Mouse (Mus musculus) thymus, adult 18-20 months (tissue): ENCODE measurements around the gene Nemf.
"Not testable (repeated sequence)": the region's sequence is repeated elsewhere in the genome, so short reads cannot be mapped to it uniquely, and the experiment has no call there.

ENCODE experiments used
- DNase-seq, 2 experiments: peaks; one replicate each; pipeline ENCODE4 v3.0.0; 2022; ENCODE audit warnings: mixed read lengths in 2 of 2

The Nemf gene

DNA sequence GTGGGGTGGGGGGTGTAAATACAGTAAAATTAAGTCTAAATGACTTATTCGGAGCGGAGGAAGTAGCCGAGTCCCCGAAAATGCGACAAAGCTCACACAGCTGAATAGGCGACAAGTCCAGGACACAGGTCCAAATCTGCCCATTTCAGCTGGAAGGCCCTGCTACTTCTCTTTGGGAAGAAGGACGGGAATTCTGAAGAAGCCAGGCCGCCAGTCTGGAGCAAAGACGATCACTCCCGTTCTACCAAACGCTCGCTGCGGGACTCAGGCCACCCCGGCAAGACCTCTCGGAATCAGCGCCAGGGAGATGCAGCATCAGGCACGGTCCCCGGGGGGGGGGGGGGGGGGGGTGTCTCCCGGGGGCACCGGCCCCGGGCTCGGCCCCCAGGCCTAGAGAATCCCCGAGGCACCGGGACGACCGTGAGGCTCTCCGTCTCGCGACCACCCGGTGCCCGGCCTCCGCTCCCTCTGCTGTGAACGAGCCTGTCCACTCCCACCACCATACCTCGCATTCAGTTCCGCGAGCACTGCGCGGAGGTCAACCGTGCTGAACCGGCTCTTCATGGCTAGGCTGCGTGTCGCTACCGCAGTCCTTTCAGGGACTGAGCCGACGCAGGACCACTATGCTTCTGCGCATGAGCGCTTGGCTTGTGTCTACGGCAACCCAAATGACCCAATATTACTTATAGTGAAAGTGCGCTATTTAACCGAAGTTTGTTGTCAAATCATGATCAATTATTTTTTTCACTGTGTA is at the start of gene Nemf:
TSS of gene Nemf (minus strand) at position 620 of the 754 bp plus-strand sequence.
- DNase-seq, result peak; percentile 61 to 73

DNA sequence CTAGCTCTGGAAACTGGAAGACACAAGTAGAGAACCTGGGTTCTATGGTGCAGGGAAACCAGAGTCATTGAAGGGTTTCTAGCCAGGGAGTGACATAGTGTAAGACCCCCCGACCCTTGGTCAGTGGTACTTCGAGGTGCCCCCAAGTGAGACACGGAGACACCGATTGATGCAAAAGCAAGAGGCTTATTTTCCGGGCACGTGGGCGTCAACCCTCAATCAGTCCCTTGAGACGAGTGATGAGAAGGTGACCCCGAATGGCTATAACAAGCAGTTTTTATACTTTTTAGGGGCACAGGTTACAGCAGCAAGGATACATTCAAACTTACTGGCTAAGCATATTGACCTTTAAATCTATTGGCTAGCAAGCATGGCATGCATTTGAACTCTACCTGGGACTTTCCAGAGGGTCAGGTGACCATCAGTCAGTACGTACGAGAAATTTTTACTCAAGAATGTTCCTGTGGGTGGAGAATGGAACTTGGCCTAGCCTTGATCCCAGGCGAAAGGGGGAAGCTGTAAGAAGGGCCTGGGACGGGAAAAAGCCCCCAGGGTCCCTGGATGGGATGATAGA is 45.7 kb upstream of the Nemf start:
- DNase-seq, result no peak

DNA sequence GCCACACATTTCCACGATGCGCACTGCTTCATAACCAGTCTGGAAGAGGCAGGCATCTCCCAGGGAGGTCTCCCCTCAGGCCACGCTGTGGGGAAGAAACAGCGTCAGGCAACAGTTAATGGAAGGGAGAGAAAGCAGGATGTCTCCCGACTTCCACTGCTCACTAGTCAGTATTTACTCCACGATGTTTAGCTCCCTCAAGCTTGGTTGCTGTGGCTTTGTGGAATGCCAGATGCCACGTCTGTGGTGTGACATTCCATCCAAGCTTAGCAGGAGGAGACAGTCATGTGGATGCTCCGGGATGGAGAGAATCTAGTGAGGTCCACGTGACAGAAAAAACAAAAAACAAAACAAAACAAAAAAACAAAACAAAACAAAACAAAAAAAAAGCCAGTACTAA is 45.1 kb upstream of the Nemf start:
- no peak for DNase-seq

DNA sequence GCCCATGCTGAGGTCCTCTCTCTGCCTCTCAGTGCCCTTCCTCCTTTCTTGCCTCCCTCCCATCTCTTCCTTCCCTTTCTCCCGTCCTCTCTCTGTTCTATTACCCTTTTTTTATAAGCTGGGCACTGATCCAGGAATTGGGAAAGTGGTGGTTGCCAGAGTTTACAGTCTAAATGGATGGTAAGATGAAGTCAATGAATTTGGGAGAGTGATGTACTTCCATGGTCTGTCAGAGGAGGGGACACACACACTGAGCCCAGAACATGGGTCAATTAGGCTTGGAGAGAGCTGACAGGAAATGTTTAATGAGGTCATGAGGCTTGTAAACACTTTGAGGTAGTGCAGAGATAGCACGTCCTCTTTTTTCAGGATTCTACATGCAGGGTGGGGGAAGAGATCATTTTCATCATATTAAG is 43.9 kb upstream of the Nemf start:
- DNase-seq, result no peak

DNA sequence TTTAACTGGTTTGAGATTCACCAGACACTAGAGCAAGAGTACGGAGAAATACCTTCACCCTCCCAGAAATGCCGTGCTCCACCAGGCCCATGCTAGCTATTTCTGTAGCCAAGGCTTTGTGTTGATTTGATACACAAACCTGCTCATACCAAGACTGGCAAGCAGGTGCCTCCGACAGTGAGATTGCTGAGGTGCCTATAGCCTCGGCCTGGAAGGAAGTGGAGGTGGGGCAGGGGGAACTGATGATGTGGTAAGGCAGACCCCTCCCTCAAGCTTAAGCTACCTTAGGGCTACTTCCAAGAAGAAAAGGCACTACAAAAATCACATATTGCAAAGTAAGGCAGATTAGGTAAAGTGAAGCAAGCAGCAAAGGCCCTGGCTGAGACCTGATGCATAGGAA is 43.4 kb upstream of the Nemf start:
- DNase-seq, result no peak

DNA sequence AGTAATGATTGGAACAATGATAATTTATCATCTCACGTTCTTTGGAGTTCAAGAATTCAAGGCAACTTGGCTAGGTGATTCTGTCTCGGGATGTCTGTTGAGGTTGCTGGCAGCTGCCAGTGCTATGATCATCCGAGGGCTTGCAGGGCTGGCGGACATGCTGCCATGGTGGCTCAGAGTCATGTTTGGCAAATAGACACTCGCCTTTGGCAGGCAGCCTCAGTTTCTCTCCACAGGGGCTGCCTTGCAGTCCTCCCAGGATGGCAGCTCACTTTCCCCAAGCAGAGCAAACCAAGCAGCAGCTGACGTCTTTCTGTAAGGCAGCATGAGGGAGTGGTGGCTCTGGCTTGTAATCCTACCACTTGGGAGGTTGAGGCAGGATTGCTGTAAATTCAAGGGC is 37.5 kb upstream of the Nemf start:
- DNase-seq, result no peak

DNA sequence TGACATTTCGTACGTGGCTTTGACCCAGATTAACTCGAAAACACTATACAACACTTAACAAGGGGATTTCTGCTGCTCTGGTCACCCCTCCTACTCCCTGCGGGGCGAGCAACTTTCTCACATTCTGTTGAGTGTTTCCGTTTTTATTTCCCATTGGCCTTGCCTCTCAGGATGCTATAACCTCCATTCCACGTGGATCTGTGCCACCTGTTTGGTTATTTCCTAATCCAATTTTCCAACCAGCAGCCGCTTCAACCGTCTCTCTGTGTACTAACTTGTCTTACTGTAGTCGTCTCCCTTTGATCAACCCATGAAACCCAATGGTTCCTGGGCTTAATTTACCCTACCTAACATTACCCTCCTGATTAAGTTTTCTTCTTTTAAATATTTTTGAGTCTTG is 36.1 kb upstream of the Nemf start:
- no peak for DNase-seq

DNA sequence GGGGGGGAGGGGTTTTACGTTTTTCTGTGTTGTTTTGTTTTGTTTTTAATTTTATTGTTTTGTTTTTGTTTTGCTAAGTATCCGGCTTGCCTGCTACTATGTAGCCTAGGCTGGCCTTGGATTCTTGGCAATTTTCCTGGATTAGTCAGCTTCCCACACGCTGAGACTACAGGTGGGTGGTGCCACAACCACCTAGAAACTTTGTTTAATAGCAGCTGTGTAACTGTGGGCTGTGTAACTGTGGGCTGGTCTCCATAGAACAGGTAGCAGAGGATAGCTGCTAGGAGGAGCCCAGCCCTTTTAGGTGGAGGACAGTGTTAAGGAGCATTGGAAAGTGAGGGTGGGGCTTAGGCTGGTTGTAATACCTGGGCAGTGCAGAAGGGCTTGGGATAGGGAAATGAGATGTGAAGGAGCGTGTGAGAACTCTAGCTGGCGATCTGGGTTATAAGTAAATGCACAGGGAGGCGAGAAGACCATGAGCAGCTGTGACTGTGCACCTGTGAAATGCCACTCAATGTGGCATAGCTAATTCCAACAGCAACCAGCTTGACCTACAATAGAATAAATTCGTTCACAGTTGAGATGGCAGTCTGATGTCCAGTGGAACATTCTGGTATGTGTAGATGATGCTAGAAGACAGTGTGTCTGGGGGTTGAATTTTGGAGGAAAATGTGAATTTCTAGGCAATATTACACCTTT is 33.2 kb upstream of the Nemf start:
- DNase-seq, result no peak

DNA sequence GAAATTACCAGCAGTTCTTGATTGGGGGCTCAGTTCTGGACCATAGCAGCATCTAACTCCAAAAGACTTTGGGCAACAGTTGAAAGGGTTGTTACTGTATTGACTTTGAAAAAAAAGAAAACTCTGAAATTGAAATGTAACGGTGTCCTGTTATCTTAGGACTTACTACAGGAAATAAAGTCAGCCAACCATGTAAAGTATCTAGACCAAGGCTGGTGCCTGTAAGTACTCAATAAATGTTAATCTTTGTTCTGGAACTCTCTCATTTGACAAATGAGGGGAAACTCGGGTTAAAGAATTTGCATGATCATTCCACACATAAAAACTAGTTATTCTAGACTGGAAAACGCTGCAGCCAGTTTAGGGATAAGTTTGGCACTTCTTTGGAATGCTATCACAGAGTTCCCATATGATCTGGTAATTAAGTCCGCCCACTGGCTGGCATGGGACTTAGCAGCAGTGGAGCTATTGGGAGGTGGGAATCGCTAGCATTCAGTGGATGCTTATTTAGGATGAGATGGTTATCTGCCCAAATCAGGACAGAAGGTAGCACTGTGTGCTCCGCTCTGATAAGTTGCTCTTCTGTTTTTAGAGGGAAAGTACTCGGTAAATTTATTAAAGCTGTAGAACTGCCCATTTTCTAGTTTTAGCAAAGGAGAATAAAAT is 32.4 kb upstream of the Nemf start:
- DNase-seq, result no peak

DNA sequence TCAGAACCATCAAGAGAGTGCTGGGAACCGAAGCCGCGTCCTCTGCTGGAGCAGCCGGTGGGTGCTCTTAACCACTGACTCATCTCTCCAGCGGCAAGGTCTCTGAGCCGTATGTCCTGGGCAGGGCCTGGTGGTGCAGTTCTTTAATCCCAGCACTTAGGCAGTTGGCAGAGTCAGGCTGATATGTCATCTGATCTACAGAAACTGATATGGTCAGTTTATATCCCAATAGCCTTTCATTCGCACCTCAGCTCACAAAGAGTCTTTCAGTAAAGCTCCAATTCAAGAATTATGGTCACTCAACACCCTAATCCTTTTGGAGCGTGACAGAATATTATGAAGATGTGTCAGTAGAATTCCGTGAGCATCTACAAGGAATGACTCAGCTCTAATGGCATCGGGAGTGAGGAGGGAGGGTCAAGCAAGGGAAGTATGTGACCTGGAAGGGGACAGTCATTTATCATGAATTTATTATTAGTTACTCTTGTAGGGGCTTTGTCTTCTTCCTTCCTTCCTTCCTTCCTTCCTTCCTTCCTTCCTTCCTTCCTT is 31.4 kb upstream of the Nemf start:
- no peak for DNase-seq

DNA sequence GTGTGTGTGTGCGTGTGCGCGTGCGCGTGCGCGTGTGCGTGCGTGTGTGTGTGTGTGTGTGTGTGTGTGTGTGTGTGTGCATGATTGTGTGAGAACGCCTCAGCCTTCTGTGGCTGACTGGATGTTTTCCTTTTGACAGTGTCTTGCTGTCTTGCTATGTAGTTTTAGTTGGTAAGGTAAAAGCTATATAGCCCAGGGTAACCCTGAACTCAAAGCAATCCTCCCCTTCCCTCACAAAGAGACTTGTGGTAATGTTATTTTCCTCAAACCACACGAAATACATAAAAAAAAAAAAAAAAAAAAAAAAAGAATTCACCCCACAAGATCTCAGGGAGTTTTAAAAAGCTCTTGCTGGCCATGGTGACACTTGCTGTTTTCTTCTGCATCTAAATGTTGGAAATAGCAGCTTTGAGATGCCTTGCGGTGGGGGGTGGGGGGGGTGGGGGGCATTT is 29.3 kb upstream of the Nemf start:
- not testable (repeated sequence) for DNase-seq

DNA sequence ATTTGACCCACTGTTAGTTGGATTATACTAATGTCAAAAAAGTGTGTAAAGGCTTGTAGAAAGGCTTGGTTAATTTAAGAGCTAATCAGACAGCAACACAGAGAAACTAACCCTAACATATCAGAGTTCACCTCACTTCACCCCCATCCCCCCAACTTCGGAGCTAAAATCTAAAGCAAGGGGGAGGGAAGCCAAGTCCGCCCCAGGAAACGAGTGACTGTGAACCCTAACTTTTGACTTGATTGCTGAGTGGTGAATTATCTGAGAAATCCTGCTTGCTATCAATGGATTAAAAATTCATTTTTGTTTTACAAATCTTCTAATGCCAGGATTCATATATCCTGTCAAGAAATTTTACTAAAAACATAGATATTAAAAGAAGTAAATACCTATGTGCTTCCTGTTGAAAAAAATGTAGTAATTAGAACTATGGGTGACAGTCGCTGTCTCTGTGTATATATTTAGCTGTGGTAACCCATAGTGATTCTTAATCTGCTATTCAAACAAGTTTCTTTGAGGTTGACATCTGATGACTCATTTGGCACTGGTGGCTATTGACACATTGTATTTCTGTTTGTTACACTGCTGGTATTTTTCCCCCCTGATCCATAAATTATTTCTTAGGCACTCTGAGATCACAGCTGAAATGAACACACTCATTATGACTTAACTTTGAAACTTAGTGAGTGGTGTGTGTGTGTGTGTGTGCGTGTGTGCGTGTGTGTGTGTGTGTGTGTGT is 28.7 kb upstream of the Nemf start:
- no peak for DNase-seq

DNA sequence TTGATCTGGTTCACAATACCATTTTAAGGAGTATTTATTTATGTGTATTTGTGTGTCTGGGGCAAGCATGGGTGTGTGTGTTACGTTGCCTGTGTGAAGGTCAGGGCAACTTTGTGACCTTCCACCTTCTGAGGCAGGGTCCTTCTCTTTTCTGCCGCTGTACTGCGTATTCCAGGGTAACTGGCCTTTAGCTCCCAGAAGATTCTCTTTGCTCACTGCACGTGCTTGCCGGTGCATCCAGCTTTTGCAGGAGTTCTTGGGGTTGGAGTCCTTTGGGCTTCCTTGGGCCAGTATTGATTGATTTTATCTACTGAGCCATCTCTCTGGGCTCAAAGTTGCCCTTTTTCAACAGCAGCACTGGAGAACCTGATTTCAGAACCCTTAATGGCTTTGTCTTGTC is 27.6 kb upstream of the Nemf start:
- no peak for DNase-seq

DNA sequence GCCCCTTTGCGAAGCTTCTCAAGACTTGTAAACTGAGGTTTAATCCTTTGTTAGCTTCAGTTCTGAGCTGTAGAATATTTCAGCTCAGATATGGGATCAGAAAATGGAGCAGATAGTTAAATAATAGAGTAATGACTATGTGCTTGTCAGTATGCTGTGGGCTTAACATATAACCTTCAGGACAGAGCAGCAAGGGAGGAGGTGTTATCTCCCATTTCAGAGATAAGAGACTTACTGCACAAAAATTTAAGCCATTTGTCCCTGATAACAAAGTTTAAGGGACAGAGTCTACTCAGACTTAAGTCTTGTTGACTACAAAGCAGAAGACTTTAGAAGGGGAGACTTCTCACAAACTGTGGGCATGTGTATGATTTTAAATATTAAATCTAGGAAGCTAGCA is 25.9 kb upstream of the Nemf start:
- DNase-seq, result no peak

DNA sequence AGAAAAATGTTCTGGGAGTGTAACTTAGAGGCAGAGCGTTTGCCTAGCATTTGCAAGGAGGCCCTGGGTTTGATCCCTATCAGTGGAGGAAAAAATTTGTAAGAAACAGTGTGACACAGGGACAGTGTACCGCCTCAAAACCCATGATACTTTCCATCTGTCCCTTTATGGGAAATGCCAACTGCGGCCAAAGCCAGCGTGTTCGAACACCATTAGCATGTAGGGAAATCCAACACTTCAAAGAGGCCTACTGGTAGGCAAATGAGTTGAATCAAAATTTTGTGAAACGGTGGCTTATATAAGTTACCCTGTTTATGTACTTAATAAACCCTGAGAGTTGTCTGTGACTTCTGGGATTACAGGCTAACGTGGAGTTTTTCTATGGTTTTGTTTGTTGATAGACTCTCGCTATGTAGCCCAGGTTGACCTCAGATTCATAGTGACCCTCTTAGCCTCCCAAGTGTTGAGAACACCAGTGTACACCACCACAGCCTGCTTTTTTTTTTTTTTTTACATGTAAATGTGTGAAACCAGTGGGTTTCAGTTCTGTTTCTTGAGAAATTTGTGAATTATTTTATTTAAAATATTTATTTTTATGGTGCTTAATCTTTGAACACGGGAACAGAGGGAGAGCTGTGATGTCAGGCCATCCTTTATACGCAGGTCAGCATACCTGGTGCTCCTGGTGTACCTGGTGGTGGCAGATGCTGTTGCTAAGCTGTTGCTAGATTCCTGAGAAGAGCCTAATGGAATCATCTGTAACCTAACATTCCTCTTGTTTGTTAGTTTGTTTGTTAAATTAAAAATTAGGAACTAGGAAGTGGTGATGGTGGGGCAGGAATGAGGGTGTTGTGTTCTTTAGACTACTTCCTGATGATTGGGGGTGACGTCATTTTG is 21.8 kb upstream of the Nemf start:
- DNase-seq, result no peak

DNA sequence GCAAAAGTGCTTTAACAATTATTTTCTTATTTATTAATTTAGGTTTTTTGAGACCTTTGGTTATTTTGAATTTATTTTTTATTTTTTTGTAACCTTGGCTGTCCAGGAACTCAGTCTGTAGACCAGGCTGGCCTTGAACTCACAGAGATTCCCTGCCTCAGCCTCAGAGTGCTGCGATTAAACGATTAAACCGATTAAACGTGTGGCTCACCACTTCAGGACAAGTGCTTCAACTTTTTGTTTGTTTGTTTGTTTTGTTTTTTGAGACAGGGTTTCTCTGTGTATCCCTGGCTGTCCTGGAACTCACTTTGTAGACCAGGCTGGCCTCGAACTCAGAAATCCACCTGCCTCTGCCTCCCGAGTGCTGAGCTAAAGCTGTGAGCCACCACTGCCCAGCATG is 20.7 kb upstream of the Nemf start:
- DNase-seq, result not testable (repeated sequence)

DNA sequence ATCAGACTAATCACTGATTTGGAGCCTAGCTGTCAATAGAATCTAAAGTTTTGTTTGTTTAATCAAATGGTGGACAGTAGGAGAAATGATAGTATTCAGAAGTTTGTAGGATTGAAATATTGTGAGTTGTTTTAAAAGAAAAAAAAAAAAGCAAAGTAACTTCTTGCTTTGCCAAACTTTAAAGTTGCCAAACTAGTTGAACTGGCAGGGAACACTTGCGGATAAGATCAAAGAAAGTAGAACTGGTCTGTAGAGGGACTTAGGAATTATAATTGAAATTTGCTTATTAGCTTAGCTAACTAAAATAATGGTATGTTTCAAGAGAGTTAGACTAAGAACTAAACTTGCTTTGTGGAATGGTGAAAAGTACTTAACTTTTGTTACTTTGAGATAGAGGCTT is 20.2 kb upstream of the Nemf start:
- no peak for DNase-seq

DNA sequence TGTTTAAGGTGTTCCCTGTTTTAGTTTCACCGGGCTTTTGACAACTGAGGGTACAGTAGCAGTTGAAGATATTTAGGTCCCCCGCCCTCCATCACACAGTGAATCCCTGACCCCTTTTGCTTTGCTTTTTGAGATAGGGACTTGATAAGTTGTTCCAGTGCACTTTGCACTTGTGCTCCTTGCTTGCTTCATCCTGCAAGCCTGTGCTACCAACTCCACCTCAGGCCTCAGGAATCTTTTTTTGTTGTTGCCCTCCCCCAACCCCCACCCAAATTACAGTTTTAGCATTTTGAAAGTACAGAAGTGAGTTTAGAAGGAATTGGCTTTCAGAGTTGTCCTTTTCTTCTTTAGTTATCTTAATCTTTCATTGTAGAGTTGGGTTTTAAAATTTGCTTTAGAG is 19.2 kb upstream of the Nemf start:
- no peak for DNase-seq

DNA sequence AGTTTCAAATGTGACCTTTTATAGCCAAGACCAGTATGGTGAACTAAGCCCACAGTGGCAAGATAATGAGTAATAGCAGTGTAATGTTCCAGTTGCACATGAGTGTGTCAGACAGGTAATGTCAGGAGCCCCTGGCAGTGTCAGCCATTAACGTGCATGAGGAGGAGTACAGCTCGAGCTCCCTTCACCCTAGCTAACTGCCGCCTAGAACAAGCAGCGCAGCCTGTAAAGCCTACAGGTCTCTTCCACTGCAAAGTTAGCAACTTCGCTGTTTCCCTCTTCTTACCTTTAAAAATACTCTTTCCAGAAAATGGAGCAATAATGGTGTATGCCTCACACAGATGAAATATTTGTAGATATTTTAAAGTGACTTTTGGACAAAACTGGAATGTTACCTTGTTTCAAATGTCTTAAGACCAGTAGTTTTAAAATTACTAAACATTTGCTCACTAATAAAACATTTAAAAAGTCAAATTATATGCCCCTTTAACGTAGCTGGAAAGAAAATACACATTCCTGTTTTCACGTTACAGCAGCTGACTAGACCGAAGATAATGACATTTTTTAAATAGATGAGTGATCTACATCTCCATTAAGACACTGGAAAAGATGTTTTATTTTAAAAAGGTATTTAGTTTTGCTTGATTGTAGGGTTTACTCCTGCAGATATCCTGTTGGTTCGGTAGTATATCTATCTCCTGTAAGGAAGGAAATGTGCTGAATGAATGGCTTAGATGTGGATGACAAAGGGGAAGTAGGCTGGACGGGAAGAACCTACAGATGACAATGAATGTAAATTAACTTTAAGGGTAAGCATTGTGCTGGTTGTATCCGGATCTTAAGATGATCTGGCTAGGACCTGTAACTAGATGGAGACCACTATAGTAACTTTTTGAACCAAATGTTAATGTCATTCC is 17.1 kb upstream of the Nemf start:
- DNase-seq, result no peak

DNA sequence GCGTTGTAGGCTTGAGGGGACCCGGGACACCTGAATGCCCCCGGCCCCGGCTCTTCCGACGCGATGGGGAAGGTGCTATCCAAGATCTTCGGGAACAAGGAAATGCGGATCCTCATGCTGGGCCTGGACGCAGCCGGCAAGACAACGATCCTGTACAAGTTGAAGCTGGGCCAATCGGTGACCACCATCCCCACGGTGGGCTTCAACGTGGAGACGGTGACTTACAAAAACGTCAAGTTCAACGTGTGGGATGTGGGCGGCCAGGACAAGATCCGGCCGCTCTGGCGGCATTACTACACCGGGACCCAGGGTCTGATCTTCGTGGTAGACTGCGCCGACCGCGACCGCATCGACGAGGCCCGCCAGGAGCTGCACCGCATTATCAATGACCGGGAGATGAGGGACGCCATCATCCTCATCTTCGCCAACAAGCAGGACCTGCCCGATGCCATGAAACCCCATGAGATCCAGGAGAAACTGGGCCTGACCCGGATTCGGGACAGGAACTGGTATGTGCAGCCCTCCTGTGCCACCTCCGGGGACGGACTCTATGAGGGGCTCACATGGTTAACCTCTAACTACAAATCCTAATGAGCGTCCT is 15.9 kb upstream of the Nemf start:
- DNase-seq, result peak in 1 of 2 experiments; percentile 44
